Mouse (Mus musculus): Measurements from ENCODE around the gene Hc.

- TF ChIP-seq CTCF (IDR thresholded peaks at IDR 0.05; ENCODE audit: extremely low read depth, insufficient read depth, insufficient read length, insufficient replicate concordance) (no peak), POLR2A (IDR thresholded peaks at IDR 0.05; ENCODE audit: low read depth, low read length) (no peak)
Measured at GRCm38 (mm10) chr2:35087418-35087817, 26.2 kb upstream of the Hc start.
